Mouse (Mus musculus): Measurements from ENCODE around the gene Stau1.

- no peak for TF ChIP-seq CTCF (IDR thresholded peaks at IDR 0.05; ENCODE audit: control insufficient read depth, insufficient read depth, insufficient replicate concordance, low read depth, low read length)
- no peak for TF ChIP-seq POLR2A (IDR thresholded peaks at IDR 0.05; ENCODE audit: control insufficient read depth, low read depth, low read length)
These were observed 14.4 kb upstream of the Stau1 start for GRCm38 (mm10) chr2:167010546-167010945.

Data from testis, adult 2 months (tissue).